Mouse (Mus musculus) stomach, postnatal 0 days (tissue): ENCODE data around the gene 4931409K22Rik. TPM values are rescaled to one million over a fixed set of nuclear protein-coding genes. Genes with fewer than 3 reads are reported as not detected.

Experiments used
- ATAC-seq: fragments of 200-750 bp; cut with Nextera tagmentation; 2 replicates; pipeline ENCODE4 v1.8.0; 2017; ENCODE audit not compliant: low FRiP score, low TSS enrichment
- DNase-seq: peaks from one replicate; pipeline ENCODE4 v3.0.0-alpha.2; 2016; ENCODE audit warnings: low spot score
- H3K27ac ChIP-seq: fragments of 300-500 bp; sonication (generic); replicated peaks from 2 replicates; pipeline ENCODE4 v1.5.1; 2014; ENCODE audit warnings: mild to moderate bottlenecking, control low read depth
- H3K27me3 ChIP-seq: fragments of 300-500 bp; sonication (generic); 2 replicates; pipeline ENCODE4 v1.6.1; 2014; ENCODE audit warnings: low read length; ENCODE audit not compliant: control insufficient read depth, insufficient read depth
- H3K36me3 ChIP-seq: fragments of 300-500 bp; sonication (generic); 2 replicates; pipeline ENCODE4 v1.6.1; 2014; ENCODE audit warnings: low read length, mixed read lengths; ENCODE audit not compliant: control insufficient read depth, insufficient read depth
- H3K4me1 ChIP-seq: fragments of 300-500 bp; sonication (generic); replicated peaks from 2 replicates; pipeline ENCODE4 v1.6.1; 2014; ENCODE audit warnings: antibody characterized with exemption; ENCODE audit not compliant: control insufficient read depth, insufficient read depth
- H3K4me2 ChIP-seq: fragments of 300-500 bp; sonication (generic); replicated peaks from 2 replicates; pipeline ENCODE4 v1.6.1; 2014; ENCODE audit warnings: low read depth, mild to moderate bottlenecking, control low read depth, moderate library complexity
- H3K4me3 ChIP-seq: fragments of 300-500 bp; sonication (generic); 2 replicates; pipeline ENCODE4 v1.5.1; 2014; ENCODE audit warnings: low read depth, low read length, control low read depth
- H3K9ac ChIP-seq: fragments of 300-500 bp; sonication (generic); 2 replicates; pipeline ENCODE4 v1.6.1; 2014; ENCODE audit warnings: mild to moderate bottlenecking, low read length, control low read depth, mixed read lengths
- H3K9me3 ChIP-seq: fragments of 300-500 bp; sonication (generic); 2 replicates; pipeline ENCODE4 v1.6.1; 2016; ENCODE audit warnings: low read length; ENCODE audit not compliant: control insufficient read depth
- CTCF ChIP-seq: IDR thresholded peaks from 2 replicates; pipeline ENCODE4 v1.5.1; 2016; ENCODE audit warnings: antibody characterized with exemption, low read depth, mild to moderate bottlenecking, moderate library complexity
- EP300 ChIP-seq: optimal IDR thresholded peaks from 2 replicates; pipeline ENCODE3; 2016; ENCODE audit warnings: antibody characterized with exemption
- WGBS: fragments of 180-500 bp; shearing (Covaris S2); extraction: QIAGEN DNeasy Blood & Tissue Kit; methylation state at CpG from one replicate; pipeline ENCODE4 v1.1.7; 2014; 5-methylcytosine and 5-hydroxymethylcytosine counted together
- polyA plus RNA-seq: library from polyadenylated mRNA; unstranded; fragments of >200 nt; fragmentation: Nextera tagmentation; extraction: Ambion mirVana; gene quantifications from 2 replicates; pipeline ENCODE4 v1.2.1, GENCODE M21; 2015

The 4931409K22Rik gene
- polyA plus RNA-seq, 1 experiment from 2014 or later = not detected

- Histone ChIP-seq H3K27ac (no peak overlapping the region), H3K4me1 (no peaks in the 10 kb centered on the region), H3K27me3 (no peaks in the 10 kb centered on the region), H3K9ac (no peak overlapping the region), H3K4me2 (no peak overlapping the region), H3K9me3 (no peaks in the 10 kb centered on the region), H3K4me3 (no peak overlapping the region), H3K36me3 (no peaks in the 10 kb centered on the region)
- WGBS = 93% methylated on average over 7 of the region's 7 CpGs
- 0 out of 2 replicates have a peak, but pooled peaks have one; percentile 10 for TF ChIP-seq CTCF
- no peak for TF ChIP-seq EP300
- no peak for DNase-seq
- no peak for ATAC-seq
These were observed 48.2 kb downstream of the 4931409K22Rik start for GRCm38 (mm10) chr5:24508406-24508805.

- Histone ChIP-seq H3K36me3 (peaks cover 9% of the 10 kb centered on the region), H3K9me3 (no peaks in the 10 kb centered on the region)
- no peak for TF ChIP-seq CTCF
- TF ChIP-seq EP300 = no peak
These were observed 51.1 kb downstream of the 4931409K22Rik start for GRCm38 (mm10) chr5:24505513-24505912.

GRCm38 (mm10) chr5:24502786-24503185, 53.8 kb downstream of the 4931409K22Rik start:
- ATAC-seq = no peak
- no peak for DNase-seq
- H3K4me2 ChIP-seq = no peak overlapping the region
- WGBS = 55% methylated on average over 4 of the region's 4 CpGs
- no peak for TF ChIP-seq CTCF
- no peak for TF ChIP-seq EP300
- H3K4me3 ChIP-seq = no peak overlapping the region
- no peak overlapping the region for H3K27ac ChIP-seq
- H3K4me1 ChIP-seq = no peaks in the 10 kb centered on the region
- H3K9me3 ChIP-seq = no peaks in the 10 kb centered on the region
- H3K9ac ChIP-seq = no peak overlapping the region
- peaks cover 15% of the 10 kb centered on the region for H3K36me3 ChIP-seq
- H3K27me3 ChIP-seq = no peaks in the 10 kb centered on the region

More at GRCm38 (mm10) chr5:24505513-24505912, 51.1 kb downstream of the 4931409K22Rik start:
- Histone ChIP-seq H3K27ac (no peak overlapping the region), H3K4me3 (no peak overlapping the region), H3K4me2 (no peak overlapping the region), H3K9ac (no peak overlapping the region), H3K27me3 (no peaks in the 10 kb centered on the region), H3K4me1 (no peaks in the 10 kb centered on the region)
- 61% methylated on average over 2 of the region's 2 CpGs for WGBS
- no peak for ATAC-seq
- no peak for DNase-seq

GRCm38 (mm10) chr5:24500851-24501250, 55.8 kb downstream of the 4931409K22Rik start:
- no peak for ATAC-seq
- DNase-seq = no peak
- 78% methylated on average over 11 of the region's 11 CpGs for WGBS
- H3K4me2 ChIP-seq = no peak overlapping the region
- no peaks in the 10 kb centered on the region for H3K4me1 ChIP-seq
- no peaks in the 10 kb centered on the region for H3K9me3 ChIP-seq
- H3K9ac ChIP-seq = no peak overlapping the region
- H3K27me3 ChIP-seq = no peaks in the 10 kb centered on the region
- H3K27ac ChIP-seq = no peak overlapping the region
- TF ChIP-seq CTCF (no peak), EP300 (no peak)
- H3K4me3 ChIP-seq = no peak overlapping the region
- peaks cover 19% of the 10 kb centered on the region for H3K36me3 ChIP-seq

- Histone ChIP-seq H3K9me3 (no peaks in the 10 kb centered on the region), H3K4me2 (no peak overlapping the region), H3K27ac (no peak overlapping the region), H3K4me3 (no peak overlapping the region), H3K27me3 (no peaks in the 10 kb centered on the region), H3K4me1 (no peaks in the 10 kb centered on the region), H3K9ac (no peak overlapping the region), H3K36me3 (peaks cover 19% of the 10 kb centered on the region)
- 86% methylated on average over 10 of the region's 10 CpGs for WGBS
- TF ChIP-seq CTCF (no peak), EP300 (no peak)
- DNase-seq (no peak), ATAC-seq (no peak)
These were observed 57.5 kb downstream of the 4931409K22Rik start for GRCm38 (mm10) chr5:24499113-24499512.

GRCm38 (mm10) chr5:24497526-24497925, 59.1 kb downstream of the 4931409K22Rik start:
- H3K4me2 ChIP-seq = no peak overlapping the region
- 83% methylated on average over 12 of the region's 12 CpGs for WGBS
- H3K9me3 ChIP-seq = no peaks in the 10 kb centered on the region
- no peak for TF ChIP-seq CTCF
- no peak overlapping the region for H3K27ac ChIP-seq
- H3K36me3 ChIP-seq = peaks cover 25% of the 10 kb centered on the region
- H3K4me1 ChIP-seq = no peaks in the 10 kb centered on the region
- no peak for ATAC-seq
- no peaks in the 10 kb centered on the region for H3K27me3 ChIP-seq
- no peak overlapping the region for H3K9ac ChIP-seq
- no peak overlapping the region for H3K4me3 ChIP-seq
- DNase-seq = no peak
